Mouse (Mus musculus) heart, postnatal 0 days (tissue): ENCODE results near the gene Galnt17.
A peak's percentile ranks its signal among the peaks of the same experiment; 100 is the strongest.

Experiments
- CTCF ChIP-seq: IDR thresholded peaks from 2 replicates; pipeline ENCODE4 v1.5.1; 2016; ENCODE audit warnings: antibody characterized with exemption, control low read depth, low read depth
- EP300 ChIP-seq: IDR thresholded peaks from 2 replicates; pipeline ENCODE4 v1.6.1; 2016; ENCODE audit warnings: antibody characterized with exemption, low read depth

GRCm38 (mm10) chr5:131156323-131156722 is 152.0 kb downstream of the Galnt17 start:
- peak; percentile 29 for TF ChIP-seq CTCF
- TF ChIP-seq EP300: no peak
